Mouse (Mus musculus) intestine, postnatal 0 days (tissue): ENCODE measurements around the gene Plpp3. TPM values are rescaled to one million over a fixed set of nuclear protein-coding genes. Genes with fewer than 3 reads are reported as not detected.

Experiments used
- ATAC-seq: fragments of 200-750 bp; cut with Nextera tagmentation; 2 replicates; pipeline ENCODE4 v1.8.0; 2017; ENCODE audit warnings: mild to moderate bottlenecking, moderate TSS enrichment, moderate library complexity
- H3K27ac ChIP-seq: fragments of 300-500 bp; sonication (generic); 2 replicates; pipeline ENCODE4 v1.5.1; 2014; ENCODE audit warnings: mild to moderate bottlenecking, low read depth, low read length, moderate library complexity
- H3K27me3 ChIP-seq: fragments of 300-500 bp; sonication (generic); replicated peaks from 2 replicates; pipeline ENCODE4 v1.6.1; 2014; ENCODE audit warnings: low read length, mixed read lengths; ENCODE audit not compliant: control insufficient read depth, insufficient read depth
- H3K36me3 ChIP-seq: fragments of 300-500 bp; sonication (generic); 2 replicates; pipeline ENCODE4 v1.6.1; 2014; ENCODE audit warnings: mild to moderate bottlenecking, moderate library complexity; ENCODE audit not compliant: control insufficient read depth, insufficient read depth
- H3K4me1 ChIP-seq: fragments of 300-500 bp; sonication (generic); replicated peaks from 2 replicates; pipeline ENCODE4 v1.6.1; 2014; ENCODE audit warnings: antibody characterized with exemption, low read length, mixed read lengths; ENCODE audit not compliant: control insufficient read depth, insufficient read depth
- H3K4me2 ChIP-seq: fragments of 300-500 bp; sonication (generic); replicated peaks from 2 replicates; pipeline ENCODE4 v1.6.1; 2014; ENCODE audit warnings: low read depth, mild to moderate bottlenecking, moderate library complexity
- H3K4me3 ChIP-seq: fragments of 300-500 bp; sonication (generic); 2 replicates; pipeline ENCODE4 v1.5.1; 2014; ENCODE audit warnings: low read depth, low read length
- H3K9ac ChIP-seq: fragments of 300-500 bp; sonication (generic); 2 replicates; pipeline ENCODE4 v1.6.1; 2014; ENCODE audit warnings: mild to moderate bottlenecking, low read depth, low read length
- H3K9me3 ChIP-seq: fragments of 300-500 bp; sonication (generic); 2 replicates; pipeline ENCODE4 v1.6.1; 2016; ENCODE audit warnings: mixed run types; ENCODE audit not compliant: control insufficient read depth
- CTCF ChIP-seq: sonication (generic); IDR thresholded peaks from 2 replicates; pipeline ENCODE4 v1.5.1; 2016; ENCODE audit warnings: low read depth, mild to moderate bottlenecking, control low read depth, antibody characterized with exemption, moderate library complexity
- WGBS: fragments of 180-500 bp; shearing (Covaris S2); extraction: QIAGEN DNeasy Blood & Tissue Kit; methylation state at CpG from one replicate; pipeline ENCODE4 v1.1.7; 2014; 5-methylcytosine and 5-hydroxymethylcytosine counted together
- polyA plus RNA-seq: library from polyadenylated mRNA; unstranded; fragments of >200 nt; fragmentation: Nextera tagmentation; extraction: Ambion mirVana; gene quantifications from 2 replicates; pipeline ENCODE4 v1.2.1, GENCODE M21; 2015

The Plpp3 gene
- polyA plus RNA-seq, 1 experiment from 2014 or later, result 84.1 TPM

DNA sequence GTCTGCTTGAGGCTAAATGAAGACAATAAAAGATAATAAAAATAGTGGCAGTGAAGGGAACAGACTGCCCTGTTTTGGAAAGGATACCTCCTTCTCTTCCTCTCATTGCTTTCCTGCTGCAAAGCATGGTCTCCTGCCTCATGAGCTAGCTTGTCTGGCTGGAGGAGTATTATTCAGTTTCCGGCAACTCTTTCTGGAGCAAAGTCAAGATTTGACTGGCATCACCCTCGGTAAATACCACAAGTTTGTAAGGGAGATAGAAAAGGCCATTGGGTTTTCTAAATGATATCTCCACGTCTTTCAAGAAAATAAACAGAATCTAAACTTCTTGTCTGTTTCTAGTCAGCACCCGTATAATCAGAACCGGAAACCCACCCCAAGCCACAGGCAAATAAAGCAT, 34.4 kb downstream of the Plpp3 start:
- peak overlapping the region; percentile 9; the same call in 1 of the 2 replicates for H3K27ac ChIP-seq
- TF ChIP-seq CTCF, result no peak
- H3K4me1 ChIP-seq, result peaks cover 17% of the 10 kb centered on the region

DNA sequence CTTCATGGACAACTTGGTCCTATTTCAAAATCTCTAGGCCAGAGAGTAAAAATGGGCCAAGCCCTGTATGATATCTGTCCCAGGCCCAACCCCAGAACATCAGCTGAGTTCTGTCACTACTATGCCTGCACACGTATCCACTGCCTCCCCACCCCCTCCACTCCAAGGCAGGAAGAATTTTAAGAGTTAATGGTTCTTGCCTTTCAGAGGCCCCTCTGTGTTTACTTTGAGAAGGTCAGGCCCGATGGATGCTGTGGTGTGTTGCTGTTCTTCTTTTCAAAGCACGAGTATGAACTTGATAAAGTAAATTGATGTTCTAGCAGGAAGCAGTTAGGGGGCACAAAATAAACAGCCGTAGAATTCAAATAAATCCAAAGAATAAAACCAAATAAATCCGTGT, 35.5 kb downstream of the Plpp3 start:
- Histone ChIP-seq H3K27me3 (no peaks in the 10 kb centered on the region), H3K9ac (no peak overlapping the region), H3K4me3 (no peak overlapping the region), H3K27ac (no peak overlapping the region), H3K4me2 (no peak overlapping the region), H3K9me3 (no peaks in the 10 kb centered on the region), H3K4me1 (peaks cover 14% of the 10 kb centered on the region), H3K36me3 (peaks cover 24% of the 10 kb centered on the region)
- 16% methylated on average over 5 of the region's 5 CpGs for WGBS
- no peak for ATAC-seq
- no peak for TF ChIP-seq CTCF

More for the DNA sequence above, 34.4 kb downstream of the Plpp3 start:
- Histone ChIP-seq H3K36me3 (peaks cover 21% of the 10 kb centered on the region), H3K27me3 (no peaks in the 10 kb centered on the region), H3K4me3 (no peak overlapping the region), H3K9ac (no peak overlapping the region), H3K9me3 (no peaks in the 10 kb centered on the region), H3K4me2 (0 out of 2 replicates have a peak overlapping the region, but pooled peaks have one; percentile 0)
- 27% methylated on average over 5 of the region's 5 CpGs for WGBS
- ATAC-seq, result no peak; the same call in 1 of the 2 replicates

DNA sequence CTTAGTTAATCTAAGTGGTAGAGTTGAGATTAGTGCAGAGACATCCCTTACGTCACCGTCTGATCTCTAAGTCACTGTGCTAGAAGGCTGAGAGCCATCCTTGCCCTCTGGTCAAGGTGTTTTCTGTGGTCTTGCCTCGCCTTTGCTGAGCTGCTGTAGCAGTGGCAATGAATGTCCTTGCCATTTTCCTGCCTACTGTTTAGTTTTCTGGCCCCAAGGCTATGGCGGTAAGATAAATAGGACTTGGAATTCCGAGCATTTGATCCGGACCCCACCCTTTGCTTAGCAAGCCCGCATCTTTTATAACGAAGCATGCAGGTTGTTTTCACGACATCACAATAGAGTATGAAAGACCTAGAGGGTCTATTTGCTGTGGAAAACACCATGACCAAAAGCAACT, 38.1 kb downstream of the Plpp3 start:
- WGBS, result 60% methylated on average over 9 of the region's 9 CpGs
- Histone ChIP-seq H3K4me1 (peaks cover 9% of the 10 kb centered on the region), H3K27me3 (no peaks in the 10 kb centered on the region), H3K27ac (no peak overlapping the region), H3K36me3 (peaks cover 34% of the 10 kb centered on the region), H3K9ac (no peak overlapping the region), H3K4me3 (no peak overlapping the region), H3K4me2 (no peak overlapping the region; the same call in 1 of the 2 replicates), H3K9me3 (no peaks in the 10 kb centered on the region)
- no peak for TF ChIP-seq CTCF
- no peak for ATAC-seq

DNA sequence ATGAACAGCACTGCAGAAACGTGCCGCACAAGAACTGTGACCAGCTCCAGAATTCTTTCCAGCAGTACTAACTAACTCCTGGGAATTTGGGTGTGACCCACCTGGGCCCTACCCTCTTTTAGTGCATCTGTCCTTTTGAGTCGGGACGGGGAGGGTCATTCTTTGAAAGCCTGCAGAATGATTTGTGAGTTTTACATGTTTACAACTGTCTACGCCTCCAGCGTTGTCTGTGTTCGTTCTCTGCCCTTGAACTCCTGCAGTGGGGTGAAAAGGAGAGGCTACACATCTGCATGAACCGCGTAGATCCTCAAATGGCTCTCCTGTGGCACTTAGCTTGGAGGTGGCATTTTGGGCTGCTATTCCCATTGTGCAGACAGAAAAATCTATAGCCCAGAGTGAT, 39.0 kb downstream of the Plpp3 start:
- ATAC-seq, result peak; percentile 35; the same call in 1 of the 2 replicates
- H3K36me3 ChIP-seq, result peaks cover 34% of the 10 kb centered on the region
- no peaks in the 10 kb centered on the region for H3K9me3 ChIP-seq
- no peak overlapping the region; the same call in 1 of the 2 replicates for H3K4me2 ChIP-seq
- no peak overlapping the region for H3K27ac ChIP-seq
- TF ChIP-seq CTCF, result no peak
- H3K4me3 ChIP-seq, result no peak overlapping the region
- H3K9ac ChIP-seq, result no peak overlapping the region
- 34% methylated on average over 9 of the region's 9 CpGs for WGBS
- H3K4me1 ChIP-seq, result peaks cover 9% of the 10 kb centered on the region
- H3K27me3 ChIP-seq, result no peaks in the 10 kb centered on the region

DNA sequence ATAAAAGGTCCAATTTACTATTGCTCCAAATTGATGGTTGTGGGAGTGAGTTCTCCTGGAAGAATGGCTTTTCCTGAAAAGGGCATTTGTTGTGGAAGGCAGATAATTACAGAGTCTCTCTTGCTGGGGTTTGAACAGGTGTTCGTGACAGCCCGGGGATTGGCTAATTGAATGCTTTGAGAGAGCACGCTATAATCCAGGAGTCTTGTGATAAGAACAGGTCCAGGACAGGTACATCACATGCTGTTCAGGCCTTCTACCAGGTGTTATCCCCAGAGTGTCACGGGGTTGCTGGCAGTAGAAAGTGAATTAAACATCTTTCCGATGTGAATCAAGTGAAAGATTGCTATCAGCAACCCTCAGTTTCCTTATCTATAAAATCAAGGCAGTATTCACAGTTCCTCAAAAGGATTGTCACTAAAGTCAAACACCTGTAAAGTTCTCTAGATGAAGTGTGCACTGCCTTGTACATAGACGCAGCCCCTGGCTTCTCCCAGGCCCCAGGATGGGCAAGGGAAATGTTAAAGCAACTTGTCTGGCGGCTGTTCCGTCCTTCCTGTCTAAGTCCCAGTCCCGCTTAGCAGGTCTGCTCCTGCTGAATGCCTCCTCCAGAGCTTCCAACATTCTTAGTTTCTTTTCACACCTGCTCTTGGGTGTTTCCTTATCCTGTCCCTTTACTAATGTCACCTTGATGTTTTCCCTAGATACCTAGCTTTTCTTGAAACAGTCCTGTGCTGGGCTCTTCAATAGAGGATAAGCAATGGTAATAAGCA, 40.0 kb downstream of the Plpp3 start:
- Histone ChIP-seq H3K9me3 (no peaks in the 10 kb centered on the region), H3K4me3 (no peak overlapping the region), H3K4me1 (peaks cover 4% of the 10 kb centered on the region), H3K27me3 (no peaks in the 10 kb centered on the region), H3K4me2 (no peak overlapping the region), H3K9ac (no peak overlapping the region), H3K36me3 (peaks cover 34% of the 10 kb centered on the region), H3K27ac (no peak overlapping the region)
- peak; percentile 65 for ATAC-seq
- 48% methylated on average over 9 of the region's 9 CpGs for WGBS
- no peak for TF ChIP-seq CTCF

DNA sequence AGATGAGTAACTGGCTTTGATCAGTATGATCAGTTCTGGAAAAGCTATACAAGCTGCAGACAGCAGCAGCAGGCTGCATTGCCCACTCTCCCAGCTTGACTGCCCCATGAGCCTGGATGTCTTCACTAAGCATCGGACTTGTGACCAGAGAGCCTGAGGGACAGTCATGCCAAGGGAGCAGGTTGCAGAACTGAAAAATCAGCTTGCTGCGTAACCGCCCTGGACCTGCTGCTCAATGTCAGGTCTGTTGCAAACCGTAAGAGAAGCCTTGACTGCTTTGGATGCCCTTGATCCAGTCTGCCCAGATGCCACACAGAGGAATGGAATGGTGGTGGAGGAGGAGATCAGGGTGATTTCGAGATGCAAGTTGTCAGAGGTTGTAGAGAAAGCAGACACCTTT, 41.5 kb downstream of the Plpp3 start:
- H3K4me3 ChIP-seq, result no peak overlapping the region
- no peak overlapping the region for H3K27ac ChIP-seq
- peaks cover 12% of the 10 kb centered on the region for H3K4me1 ChIP-seq
- no peaks in the 10 kb centered on the region for H3K27me3 ChIP-seq
- no peak overlapping the region for H3K4me2 ChIP-seq
- no peak for TF ChIP-seq CTCF
- no peak overlapping the region for H3K9ac ChIP-seq
- no peak for ATAC-seq
- H3K36me3 ChIP-seq, result peaks cover 34% of the 10 kb centered on the region
- WGBS, result 93% methylated on average over 5 of the region's 5 CpGs
- H3K9me3 ChIP-seq, result no peaks in the 10 kb centered on the region
